Mouse (Mus musculus): Measurements from ENCODE around the gene Tbc1d24. TPM values are rescaled to one million over a fixed set of nuclear protein-coding genes. Genes with fewer than 3 reads are reported as not detected.
A peak's percentile ranks its signal among the peaks of the same experiment; 100 is the strongest.

Tbc1d24 gene
- polyA plus RNA-seq, 3 experiments from 2014 or later: 0.66 to 1.4 (median 1.0) TPM

DNA sequence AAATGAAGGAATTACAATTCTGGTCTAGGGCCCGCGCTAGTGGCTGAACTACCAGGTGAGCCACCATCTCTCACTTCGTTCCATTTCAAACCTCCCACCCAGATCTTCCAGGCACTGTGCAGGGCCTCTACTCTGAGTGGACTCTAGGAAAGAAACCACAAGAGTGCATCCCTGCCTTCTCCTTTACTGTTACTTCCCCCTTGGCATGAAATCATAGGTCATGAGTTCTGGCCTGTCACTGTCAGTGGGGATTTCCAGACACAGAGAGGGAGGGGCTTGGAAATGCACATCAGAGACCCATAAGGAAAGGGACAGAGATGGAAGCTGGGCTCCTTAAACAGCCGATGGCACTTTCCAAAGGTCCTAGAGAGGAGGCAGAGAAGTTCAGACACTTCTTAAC lies 33.6 kb downstream of the Tbc1d24 start:
- no peak for ATAC-seq

DNA sequence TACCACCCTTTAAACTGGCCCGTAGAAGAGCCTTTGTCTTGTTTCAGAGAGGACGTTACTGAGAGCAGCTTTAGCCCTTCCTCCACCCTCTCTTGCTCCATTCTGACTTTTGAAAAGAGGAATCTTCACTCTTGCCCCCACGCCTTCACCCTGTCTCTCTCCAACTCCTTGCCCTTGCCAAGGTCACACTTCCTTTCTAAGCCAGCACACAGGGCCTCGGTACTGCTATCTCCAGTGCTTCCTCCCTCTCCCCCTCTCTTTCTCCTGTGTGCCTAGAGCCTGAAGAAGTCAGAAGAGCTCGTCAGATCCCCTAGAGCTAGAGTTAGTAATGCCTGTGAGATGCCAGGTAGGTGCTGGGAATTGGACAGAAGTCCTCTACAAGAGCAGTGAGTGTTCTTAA lies 34.6 kb downstream of the Tbc1d24 start:
- no peak for ATAC-seq

DNA sequence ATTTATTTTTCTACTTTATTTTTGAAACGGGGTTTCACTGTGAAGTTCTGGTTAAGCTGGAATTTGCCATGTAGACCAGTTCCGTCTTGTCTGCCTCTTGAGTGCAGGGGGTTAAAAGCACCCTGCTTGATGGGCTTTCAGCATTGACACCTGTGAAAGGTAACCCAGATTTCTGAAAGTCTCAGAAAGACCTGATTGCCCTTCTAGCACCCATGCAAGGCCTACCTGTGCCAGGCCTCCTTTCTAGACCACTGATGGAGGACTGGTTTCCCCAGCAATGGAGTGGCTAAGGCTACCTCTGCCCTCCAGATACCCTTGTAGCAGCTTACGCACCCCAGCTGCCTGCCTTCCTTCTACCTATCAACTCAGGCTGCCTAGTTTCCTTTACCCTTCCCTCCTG lies 35.2 kb downstream of the Tbc1d24 start:
- no peak for ATAC-seq

DNA sequence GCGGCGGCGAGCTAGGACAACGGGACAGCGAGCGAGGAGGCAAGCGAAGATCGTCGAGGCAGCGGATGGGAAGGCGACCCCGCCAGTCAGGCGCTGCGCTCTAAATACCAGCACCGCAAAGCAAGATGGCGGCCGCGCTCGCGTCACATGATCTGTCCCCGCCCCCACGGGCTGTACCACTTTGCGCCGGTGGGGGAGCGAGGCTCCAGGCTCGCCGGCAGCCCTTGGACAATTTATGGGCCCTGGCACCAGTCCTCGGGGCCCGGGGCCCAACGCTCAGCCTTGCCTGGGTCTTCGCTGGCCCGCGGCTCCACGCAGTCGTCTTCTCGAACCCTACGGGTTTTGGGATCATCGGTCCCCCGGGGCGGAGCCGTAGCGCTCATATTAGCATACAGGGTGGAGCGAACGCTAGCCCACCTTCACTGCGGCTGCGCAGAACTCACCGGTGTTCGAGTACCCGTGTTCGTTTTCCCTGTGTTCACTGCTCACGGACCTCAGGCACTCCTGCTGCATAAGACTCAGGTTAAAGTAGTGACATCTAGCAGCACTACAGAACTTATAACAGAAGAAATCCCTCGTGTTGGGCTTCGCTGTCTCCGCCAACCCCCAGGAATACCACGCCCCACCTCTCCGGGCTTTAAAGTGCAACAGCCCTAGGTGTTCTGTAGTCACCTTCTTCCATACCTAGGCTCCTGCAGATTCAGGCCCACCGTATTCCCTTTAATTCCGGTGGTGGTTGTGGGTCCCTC lies 35.9 kb downstream of the Tbc1d24 start, which contains the start of gene Atp6v0c:
Atp6v0c (minus strand) TSS at position 386 of the 749 bp plus-strand sequence.
- ATAC-seq: peak; percentile 88

DNA sequence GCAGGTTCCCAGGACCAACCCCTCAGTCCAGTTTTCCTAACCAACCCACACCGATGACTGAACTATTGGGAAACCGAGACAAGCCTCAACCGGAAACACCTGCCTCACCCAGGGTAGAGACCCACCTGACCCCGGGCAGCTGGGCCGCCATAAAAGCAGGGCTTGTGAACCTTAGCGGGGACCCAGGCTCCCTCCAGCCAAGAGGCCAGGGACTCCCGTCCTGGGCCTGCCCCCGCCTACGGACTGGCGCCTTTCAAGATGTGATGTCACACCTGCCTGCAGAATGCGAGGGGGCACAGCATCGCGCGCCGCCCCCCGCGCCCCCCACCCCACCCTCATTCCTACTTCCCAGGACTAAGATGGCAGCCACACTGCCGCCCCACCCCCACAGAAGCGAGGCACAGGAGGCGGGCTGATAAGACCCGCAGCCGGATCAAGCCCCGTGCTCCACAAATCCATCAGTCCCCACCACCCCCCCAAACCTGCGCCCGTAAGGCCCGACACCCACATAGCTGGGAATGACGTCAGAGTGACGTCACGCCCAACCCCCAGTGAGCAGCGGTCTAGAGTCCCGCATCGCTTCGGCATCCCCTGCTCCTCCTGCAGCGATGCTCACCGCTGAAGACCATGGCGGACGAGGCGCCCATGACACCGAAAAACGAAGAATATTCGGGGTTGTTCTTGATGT lies 36.6 kb downstream of the Tbc1d24 start:
- peak; percentile 41 for ATAC-seq

DNA sequence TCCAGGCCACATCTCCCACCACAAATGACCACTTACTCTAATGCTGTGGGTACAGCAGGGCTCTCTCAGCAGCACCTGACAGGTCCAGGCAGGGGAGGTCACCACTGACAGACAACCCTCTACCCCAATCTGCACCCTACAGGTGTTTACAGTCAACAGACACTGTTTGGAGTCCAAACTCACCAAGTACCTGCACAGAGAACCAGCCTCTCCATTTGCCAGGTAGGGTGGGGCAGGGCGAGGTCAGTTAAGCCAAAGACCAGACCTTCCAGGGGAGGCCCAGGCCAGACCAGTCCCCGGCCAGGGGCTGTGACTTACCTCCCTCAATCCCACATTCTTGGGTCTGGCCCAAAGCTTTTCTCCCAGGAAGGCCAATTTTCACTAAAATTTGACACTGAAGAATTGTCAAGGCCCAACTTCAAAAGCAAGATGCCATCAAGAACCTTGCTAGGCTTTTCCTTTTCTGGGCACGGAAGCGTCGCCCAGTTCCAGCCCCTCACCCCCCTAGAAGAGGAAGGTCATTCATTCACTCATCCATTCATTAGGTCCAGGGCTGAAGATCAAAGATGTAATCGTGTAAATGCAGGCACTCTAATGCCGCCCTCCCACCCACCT lies 37.4 kb downstream of the Tbc1d24 start:
- no peak for ATAC-seq

DNA sequence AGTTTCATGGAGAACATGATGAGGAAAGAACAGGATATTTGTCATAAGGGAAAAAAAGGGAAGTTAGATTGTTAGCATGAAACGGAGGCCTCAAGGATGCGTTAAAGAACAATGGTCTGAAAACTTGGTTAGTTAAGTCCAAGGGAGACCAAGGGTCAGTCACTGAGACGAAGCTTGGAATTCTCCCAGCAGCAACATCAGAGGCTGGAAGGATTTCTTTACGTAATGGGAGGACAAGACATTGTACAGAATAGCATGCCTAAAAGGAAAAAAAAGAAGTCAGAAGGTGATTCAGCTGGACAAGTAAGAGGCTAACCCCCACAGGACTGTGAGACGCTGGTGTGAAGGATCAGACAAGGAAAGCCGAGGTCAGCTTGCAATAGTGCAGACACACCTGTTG lies 38.2 kb downstream of the Tbc1d24 start:
- ATAC-seq: no peak

DNA sequence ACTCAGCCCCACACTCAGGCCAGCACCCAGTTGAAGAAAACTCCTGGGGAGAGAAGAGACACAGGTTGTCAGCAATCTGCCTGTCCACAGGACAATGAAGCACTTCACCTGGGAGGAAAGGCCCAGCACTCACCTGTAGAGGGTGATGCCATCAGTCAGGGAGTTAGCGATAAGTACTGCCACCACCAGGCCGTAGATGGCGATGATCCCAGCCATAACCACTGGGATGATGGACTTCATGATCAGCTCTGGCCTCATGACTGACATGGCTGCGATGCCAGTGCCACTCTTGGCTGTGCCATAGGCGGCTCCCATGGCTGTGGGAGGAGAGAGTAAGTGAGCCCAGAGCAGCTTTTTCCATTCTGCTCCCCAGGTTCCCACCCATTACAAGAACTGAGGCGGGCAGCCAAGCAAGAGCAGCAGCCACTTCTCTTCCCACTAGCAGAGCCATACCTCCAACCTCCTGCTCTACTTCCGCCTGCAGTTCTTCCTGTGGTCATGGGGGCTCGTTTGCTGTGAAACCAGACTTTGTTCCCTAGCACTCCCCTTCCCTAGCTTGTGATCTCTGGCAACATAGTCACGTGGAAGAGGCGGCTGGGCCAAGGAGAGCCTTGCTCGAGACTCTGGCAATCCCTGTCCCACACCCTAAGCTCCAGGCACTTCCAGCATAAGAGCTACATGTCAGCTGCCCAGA lies 40.6 kb downstream of the Tbc1d24 start:
- no peak for ATAC-seq

DNA sequence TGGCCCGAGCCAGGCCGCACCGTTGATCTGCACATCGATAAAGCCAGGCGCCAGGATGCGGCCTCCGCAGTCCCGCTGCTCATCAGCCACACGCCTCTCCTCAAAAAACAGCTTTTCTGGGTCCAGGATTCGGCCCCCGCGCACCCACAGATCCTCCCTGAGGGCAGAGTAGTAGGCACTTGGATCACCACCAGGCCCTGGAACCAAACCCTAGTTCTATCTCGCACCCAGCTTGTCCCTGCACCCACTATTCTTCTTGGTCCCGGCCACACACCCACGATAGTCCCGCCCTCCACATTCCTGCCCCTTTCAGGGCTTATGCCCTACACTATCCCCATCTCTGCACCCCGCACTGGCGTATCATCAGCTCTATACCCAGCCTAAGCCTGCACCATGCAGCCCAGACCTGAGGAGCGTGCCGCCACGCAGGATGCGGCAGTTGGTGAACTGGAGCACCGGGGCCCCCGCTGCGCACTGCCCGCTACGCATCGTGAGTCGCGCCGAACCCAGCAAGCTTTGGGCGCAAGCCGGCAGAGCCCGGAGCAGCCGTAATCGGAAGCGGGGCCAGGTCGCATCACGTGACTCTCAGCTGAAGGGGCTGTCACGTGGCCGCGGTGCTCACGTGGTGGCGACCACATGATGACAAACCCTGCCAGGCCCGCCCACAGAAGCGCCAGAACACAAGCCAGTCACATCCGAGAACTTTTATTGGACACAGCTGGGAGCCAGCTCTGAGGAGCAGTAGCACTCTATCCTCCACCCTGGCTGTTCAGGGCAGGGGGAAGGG lies 42.0 kb downstream of the Tbc1d24 start, which contains the start of gene Amdhd2:
Amdhd2 (minus strand) TSS at position 591 of the 787 bp plus-strand sequence.
- peak; percentile 65 for ATAC-seq

DNA sequence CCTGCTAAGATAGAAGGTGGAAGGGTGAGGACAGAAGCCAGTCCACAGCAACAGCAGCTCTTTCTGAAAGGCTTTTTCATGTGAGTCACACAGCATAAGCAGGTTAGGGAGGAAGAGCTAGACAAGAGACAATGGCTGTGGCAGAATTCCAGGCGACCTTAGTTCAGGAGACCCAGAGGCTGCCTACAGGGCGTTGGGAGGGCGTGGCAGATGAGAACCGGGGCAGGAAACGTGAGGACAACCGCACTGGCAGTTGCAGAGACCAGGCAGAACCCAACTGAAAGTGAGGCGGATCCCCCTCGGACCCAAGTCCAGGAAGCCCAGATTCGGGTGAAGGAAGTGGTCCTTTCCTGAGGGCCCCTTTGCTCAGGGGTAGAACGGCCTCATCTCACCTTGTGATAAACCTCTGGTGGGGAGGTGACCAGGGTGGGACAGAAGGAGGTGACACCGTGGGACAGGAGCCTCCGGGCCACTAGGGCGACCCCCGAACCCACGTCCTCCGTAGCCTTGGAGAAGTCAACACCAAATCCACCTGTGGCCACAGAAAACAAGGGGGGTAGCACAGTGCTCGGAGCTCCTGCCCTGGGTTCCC lies 42.7 kb downstream of the Tbc1d24 start:
- ATAC-seq: no peak

DNA sequence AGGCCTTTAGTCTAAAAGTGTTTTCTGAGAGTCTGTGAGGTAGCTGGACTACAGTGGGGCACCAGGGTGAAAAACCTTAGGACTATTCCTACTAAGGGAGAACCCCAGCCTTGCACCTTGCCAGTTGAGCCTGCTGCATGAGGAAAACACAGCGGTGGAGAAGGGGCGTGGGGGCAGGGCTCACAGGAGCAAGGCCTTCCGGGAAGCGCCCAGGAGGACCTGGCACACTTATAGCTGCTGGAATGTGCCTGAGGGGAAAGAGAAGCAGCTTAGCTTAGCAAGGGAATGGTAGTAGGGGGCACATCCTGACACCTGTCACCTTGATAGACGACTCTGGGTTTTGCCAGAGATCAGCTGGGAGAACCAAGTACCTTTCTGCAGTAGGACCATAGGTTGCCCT lies 43.9 kb downstream of the Tbc1d24 start:
- no peak for ATAC-seq

DNA sequence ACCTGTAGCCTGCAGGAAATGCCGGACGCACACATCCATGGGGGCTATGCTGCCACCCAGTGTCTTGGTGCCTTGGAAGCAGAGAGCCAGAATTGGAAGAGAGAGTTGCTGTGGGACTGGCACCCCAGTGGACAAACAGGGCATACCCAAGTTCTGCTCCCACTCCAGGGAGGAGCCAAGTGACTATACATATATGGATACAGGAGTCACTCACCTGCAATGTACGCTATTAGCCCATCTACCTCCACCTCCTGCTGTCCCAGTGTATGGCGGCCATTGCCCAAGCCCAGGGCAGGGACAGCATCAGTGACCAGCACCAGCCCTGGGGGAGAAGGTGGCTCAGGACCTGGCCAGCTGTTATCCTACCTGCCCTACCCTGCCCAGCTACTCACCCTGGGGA lies 47.8 kb downstream of the Tbc1d24 start:
- no peak for ATAC-seq

DNA sequence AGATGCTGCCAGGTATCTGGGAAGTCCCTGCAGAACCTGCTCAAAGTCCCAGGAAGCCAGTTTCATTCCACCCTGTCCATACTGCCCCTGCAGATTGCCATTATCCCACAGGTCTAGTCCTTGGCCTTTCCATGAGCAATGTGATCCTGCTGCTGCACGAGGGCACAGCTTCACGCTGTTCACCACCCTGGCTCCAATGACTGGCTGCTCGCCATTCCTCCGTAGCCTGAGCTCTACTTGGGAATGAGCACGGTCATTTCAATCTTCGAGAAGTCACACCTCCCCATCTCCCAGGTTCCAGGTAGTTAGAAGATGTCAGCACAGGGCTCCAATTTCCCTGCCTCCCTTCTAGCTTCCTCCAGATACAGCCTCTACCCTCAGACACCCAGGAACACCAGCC lies 48.2 kb downstream of the Tbc1d24 start:
- no peak for ATAC-seq

DNA sequence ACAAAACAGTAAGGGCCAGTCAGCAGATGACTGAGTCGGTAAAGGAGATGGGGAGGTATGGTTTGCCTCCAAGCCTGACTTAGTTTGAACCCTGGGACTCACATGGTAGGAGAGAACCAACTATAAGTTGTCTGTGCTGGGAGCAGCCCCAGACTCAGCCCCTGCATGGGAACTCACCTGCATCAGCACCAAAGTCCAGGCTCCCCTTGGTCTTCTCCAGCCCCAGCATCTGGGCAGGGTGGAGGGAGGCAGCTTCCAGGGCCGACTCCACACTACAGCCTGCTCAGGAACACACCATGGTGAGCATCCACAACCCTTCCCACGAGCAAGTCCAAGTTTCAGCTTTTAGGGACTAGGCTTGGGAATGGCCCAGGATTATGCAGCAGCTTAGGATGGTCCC lies 49.0 kb downstream of the Tbc1d24 start:
- no peak for ATAC-seq

DNA sequence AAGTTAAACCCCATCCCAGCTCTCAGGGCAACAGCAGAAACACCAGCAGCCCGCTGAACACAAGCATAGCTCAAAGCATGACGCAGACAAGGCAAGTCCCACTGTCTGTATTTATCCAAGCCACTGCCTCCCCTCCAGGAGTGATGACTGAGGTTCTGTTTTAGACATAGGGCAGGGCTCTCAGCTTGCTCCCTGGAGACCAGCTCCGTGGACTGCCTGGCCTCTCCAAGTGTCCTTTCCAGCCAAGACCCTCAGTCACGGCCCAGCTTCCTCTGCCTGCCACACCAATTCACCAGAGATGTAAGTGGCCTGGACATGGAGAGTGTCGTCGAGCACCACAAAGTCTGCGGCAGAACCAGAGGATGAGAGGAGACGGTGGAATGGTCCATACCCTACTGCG lies 49.6 kb downstream of the Tbc1d24 start:
- no peak for ATAC-seq

DNA sequence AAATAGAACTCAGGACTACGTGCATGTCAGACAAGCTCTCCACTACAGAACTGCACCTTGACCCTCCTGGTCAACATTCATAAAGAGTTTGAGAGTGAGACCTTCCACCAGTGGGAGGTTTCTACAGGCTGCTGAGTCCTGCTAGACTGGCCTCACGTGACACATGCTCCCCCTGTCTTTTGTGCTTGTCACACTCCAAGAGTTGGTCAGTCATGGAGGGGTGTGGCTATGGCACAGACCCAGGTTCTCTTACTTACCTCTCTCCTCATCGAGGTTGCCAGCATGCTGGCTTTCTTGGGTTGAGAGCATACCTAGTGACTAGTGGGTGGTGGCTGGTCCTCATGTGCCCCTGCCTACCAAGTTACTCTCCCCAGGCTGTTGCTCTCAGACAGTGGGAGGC lies 50.9 kb downstream of the Tbc1d24 start:
- no peak for ATAC-seq

DNA sequence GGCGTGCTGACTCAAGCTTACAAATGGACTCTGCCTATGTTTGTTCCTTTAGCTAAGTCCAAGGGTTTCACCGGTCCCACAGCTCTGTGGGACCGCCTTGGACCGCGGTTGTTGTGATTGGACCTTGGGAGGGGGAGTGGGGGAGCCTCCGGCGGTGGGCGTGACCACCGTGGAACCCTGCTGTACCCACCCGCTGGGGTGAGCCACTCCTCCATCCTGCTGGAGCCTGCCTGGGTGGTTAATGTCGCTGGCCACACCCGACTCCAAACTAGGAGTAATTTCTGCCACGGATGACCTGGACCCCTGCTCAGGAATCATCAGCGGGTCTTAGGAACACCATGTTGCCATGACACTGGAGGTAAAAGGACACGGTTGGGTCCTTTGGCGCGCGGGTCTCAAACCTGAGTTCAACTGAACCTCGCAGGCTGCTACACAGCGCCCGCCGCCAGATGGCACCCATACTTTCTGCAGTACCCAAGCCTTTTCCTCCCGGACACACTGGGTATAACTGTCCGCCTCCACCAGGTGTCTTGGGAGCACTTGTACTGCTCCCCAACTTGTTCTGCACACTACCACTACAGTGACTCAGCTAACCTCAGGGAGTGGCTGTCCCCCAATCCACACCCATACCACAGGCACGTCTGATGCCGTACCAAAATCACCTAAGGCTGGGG lies 53.3 kb downstream of the Tbc1d24 start:
- ATAC-seq: peak; percentile 98

DNA sequence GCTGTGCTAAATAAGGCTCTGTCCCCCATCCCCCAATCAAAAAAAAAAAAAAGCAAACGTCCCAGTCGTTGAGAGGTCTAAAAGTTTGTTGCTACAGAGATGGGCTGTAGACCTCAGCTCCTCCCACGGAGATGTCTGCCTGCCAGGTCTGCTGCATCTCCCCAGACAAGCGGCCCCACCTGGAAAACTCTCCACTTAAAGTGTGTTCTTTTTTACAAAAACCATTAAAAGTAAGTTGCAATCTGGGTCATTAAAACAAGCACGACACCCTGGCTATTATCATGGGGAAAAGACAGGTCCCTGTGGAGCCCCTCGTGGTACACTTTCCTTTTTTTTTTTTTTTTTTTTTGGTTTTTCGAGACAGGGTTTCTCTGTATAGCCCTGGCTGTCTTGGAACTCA lies 54.0 kb downstream of the Tbc1d24 start:
- no peak for ATAC-seq

DNA sequence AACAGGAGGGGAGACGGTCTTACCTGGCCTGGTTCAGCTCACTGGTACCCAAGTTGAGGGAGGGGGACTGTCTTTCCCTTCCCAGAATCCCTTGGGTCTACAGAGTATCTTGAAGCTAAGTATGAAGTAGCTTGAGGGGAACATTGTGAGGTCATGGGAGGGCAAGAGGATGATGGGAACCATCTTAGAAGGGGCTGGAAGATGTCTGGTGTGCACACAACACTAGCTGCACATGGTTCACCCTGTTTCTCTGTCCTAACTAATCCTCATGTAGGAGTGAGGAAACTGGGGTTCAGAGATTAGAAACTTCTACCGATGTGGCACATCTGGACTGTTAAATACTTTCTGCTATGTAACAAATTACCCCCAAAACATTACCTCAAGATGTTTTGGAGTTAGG lies 54.5 kb downstream of the Tbc1d24 start, which contains the start of gene Pdpk1:
Pdpk1 (minus strand) TSS at position 101 of the 400 bp plus-strand sequence.
- no peak for ATAC-seq

DNA sequence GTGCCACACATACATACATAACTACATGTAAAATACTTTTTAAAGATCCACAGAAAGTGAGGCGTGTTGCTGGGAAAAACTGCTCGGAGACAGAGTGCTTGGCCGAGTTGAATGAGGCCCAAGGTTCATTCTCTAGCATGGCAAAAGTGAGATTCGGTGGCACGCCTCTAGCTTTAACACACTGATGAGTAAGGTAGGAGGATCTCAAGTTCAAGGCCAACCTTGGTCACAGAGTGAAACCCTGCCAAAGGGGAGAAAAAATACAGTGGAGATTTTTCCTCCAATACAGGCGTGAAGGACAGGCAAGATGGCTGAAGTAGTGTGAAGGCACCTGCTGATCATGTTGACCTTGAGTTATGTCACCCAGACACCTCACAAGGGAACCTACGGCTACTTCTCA lies 55.9 kb downstream of the Tbc1d24 start:
- no peak for ATAC-seq

DNA sequence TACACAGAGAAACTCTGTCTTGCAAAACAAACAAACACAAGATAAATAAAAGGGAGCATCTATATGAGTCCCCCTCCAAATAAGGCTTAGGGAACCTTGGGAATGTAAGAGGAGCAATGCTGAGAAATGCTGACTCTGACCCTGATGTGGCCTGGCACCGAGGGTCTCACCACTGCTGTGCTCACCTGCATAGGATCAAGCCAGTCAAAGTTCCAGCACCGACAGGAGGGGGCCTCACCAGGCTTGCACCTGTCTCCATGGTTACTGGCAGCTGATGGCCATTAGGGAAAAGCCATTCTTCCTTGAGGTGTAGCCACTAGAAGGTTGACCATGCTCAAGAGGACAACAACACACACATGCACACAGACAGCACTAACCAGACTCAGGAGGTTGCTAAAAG lies 62.5 kb downstream of the Tbc1d24 start:
- ATAC-seq: no peak

Data from inflammation-experienced regulatory T-cells, adult 6 months (primary cell).